In genomic region chr10:80751188-80751832, GRCm38 (mm10) we compare ENCODE assay signal across 8 mouse cellular contexts. TPM values are rescaled to one million over a fixed set of nuclear protein-coding genes. Genes with fewer than 3 reads are reported as not detected.
DNase-seq lines count a peak whose midpoint lies in the region; ATAC-seq and TF ChIP-seq lines count a peak whose summit lies in the region.

No protein-coding gene starts in this region.

- no peak for TF ChIP-seq EP300 in ES-Bruce4 (IDR thresholded peaks at IDR 0.05; ENCODE audit: insufficient read depth, low read depth, low read length)

- under 1% methylated on average over 16 of the region's 16 CpGs for WGBS in heart, embryonic 13.5 days
- 7% methylated on average over 16 of the region's 16 CpGs for WGBS in kidney, embryonic 15.5 days
- under 1% methylated on average over 16 of the region's 16 CpGs for WGBS in lung, adult 2 months
- whole genome bisulfite sequencing in neural tube, embryonic 13.5 days = 14% methylated on average over 16 of the region's 16 CpGs

- H3K27me3 ChIP-seq in ES-Bruce4 (ENCODE audit: control insufficient read depth, insufficient read depth, low read length, poor library complexity, severe bottlenecking) = no peaks in the 10 kb centered on the region
- no peaks in the 10 kb centered on the region for H3K27me3 ChIP-seq in heart, embryonic 13.5 days (replicated peaks)
- H3K27me3 ChIP-seq in kidney, embryonic 15.5 days = no peaks in the 10 kb centered on the region
- H3K27me3 ChIP-seq in neural tube, embryonic 13.5 days = peaks cover 4% of the 10 kb centered on the region; the same call in 1 of the 2 replicates

- H3K9me3 ChIP-seq in ES-Bruce4 (replicated peaks; ENCODE audit: control insufficient read depth, insufficient read depth, low read length, poor library complexity, severe bottlenecking) = no peaks in the 10 kb centered on the region
- H3K9me3 ChIP-seq in heart, embryonic 13.5 days = no peaks in the 10 kb centered on the region
- no peaks in the 10 kb centered on the region for H3K9me3 ChIP-seq in kidney, embryonic 15.5 days (replicated peaks)
- H3K9me3 ChIP-seq in neural tube, embryonic 13.5 days = no peaks in the 10 kb centered on the region

- H3K4me2 ChIP-seq in heart, embryonic 13.5 days = peak overlapping the region; percentile 77
- H3K4me2 ChIP-seq in kidney, embryonic 15.5 days = peak overlapping the region; percentile 57
- peak overlapping the region; percentile 44 for H3K4me2 ChIP-seq in neural tube, embryonic 13.5 days

- H3K4me1 ChIP-seq in ES-Bruce4 (ENCODE audit: control insufficient read depth, insufficient read depth, low read length) = no peaks in the 10 kb centered on the region
- peaks cover 49% of the 10 kb centered on the region for H3K4me1 ChIP-seq in heart, embryonic 13.5 days
- H3K4me1 ChIP-seq in kidney, embryonic 15.5 days = peaks cover 38% of the 10 kb centered on the region
- H3K4me1 ChIP-seq in lung, adult 2 months (ENCODE audit: control insufficient read depth, insufficient read depth, low read length) = peaks cover 10% of the 10 kb centered on the region
- peaks cover 26% of the 10 kb centered on the region for H3K4me1 ChIP-seq in neural tube, embryonic 13.5 days (replicated peaks)

- peak overlapping the region; percentile 32 for H3K9ac ChIP-seq in ES-Bruce4 (ENCODE audit: low read depth, poor library complexity, severe bottlenecking)
- peak overlapping the region; percentile 84 for H3K9ac ChIP-seq in heart, embryonic 13.5 days
- H3K9ac ChIP-seq in kidney, embryonic 15.5 days = no peak overlapping the region
- peak overlapping the region; percentile 48; the same call in 1 of the 2 replicates for H3K9ac ChIP-seq in neural tube, embryonic 13.5 days

- peak; percentile 37; the same call in 1 of the 2 replicates for ATAC-seq in heart, embryonic 13.5 days (ENCODE audit: extremely low read depth, insufficient number of reproducible peaks, low FRiP score, low TSS enrichment)
- ATAC-seq in kidney, embryonic 15.5 days (replicated peaks; ENCODE audit: low FRiP score) = no peak
- ATAC-seq in neural tube, embryonic 13.5 days (ENCODE audit: low read depth) = no peak
- ATAC-seq in erythroid progenitor cell, adult 5-6 weeks (replicated peaks; ENCODE audit: low FRiP score, poor library complexity, severe bottlenecking) = no peak

- H3K4me3 ChIP-seq in ES-Bruce4 (ENCODE audit: low read depth, low read length) = peak overlapping the region; percentile 67
- H3K4me3 ChIP-seq in heart, embryonic 13.5 days = peak overlapping the region; percentile 51
- H3K4me3 ChIP-seq in kidney, embryonic 15.5 days (replicated peaks) = peak overlapping the region; percentile 26
- peak overlapping the region; percentile 6 for H3K4me3 ChIP-seq in lung, adult 2 months (replicated peaks; ENCODE audit: extremely low read depth, low read depth, low read length)
- peak overlapping the region; percentile 13 for H3K4me3 ChIP-seq in neural tube, embryonic 13.5 days

- no peaks in the 10 kb centered on the region for H3K36me3 ChIP-seq in ES-Bruce4 (ENCODE audit: control insufficient read depth, insufficient read depth, low read length, poor library complexity, severe bottlenecking)
- no peaks in the 10 kb centered on the region for H3K36me3 ChIP-seq in heart, embryonic 13.5 days
- H3K36me3 ChIP-seq in kidney, embryonic 15.5 days = no peaks in the 10 kb centered on the region
- no peaks in the 10 kb centered on the region for H3K36me3 ChIP-seq in neural tube, embryonic 13.5 days

- no peak for TF ChIP-seq POLR2A in ES-Bruce4 (IDR thresholded peaks at IDR 0.05; ENCODE audit: insufficient read depth, low read length)
- peak; percentile 36; the same call in 1 of the 2 replicates for TF ChIP-seq POLR2A in lung, adult 2 months (IDR thresholded peaks at IDR 0.05; ENCODE audit: borderline replicate concordance, extremely low read depth, low read depth, low read length)

- peak; percentile 6 for TF ChIP-seq CTCF in ES-Bruce4 (IDR thresholded peaks at IDR 0.05; ENCODE audit: low read depth, low read length)
- TF ChIP-seq CTCF in lung, adult 2 months (IDR thresholded peaks at IDR 0.05; ENCODE audit: insufficient read depth, low read length) = peak; percentile 28; the same call in 1 of the 2 replicates

- DNase-seq in adipocyte (ENCODE audit: low spot score) = peak; percentile 75
- DNase-seq in fibroblast of lung, adult 2 months (ENCODE audit: low read depth) = peak; percentile 93
- peak; percentile 62 for DNase-seq in lung, adult 2 months

- H3K27ac ChIP-seq in ES-Bruce4 (ENCODE audit: insufficient read depth, low read length) = peak overlapping the region; percentile 0; the same call in 1 of the 2 replicates
- H3K27ac ChIP-seq in heart, embryonic 13.5 days (replicated peaks) = peak overlapping the region; percentile 99
- peak overlapping the region; percentile 78 for H3K27ac ChIP-seq in kidney, embryonic 15.5 days
- H3K27ac ChIP-seq in neural tube, embryonic 13.5 days (replicated peaks) = 0 out of 2 replicates have a peak overlapping the region, but pooled peaks have one; percentile 42

RNA-seq across cellular contexts. Expression of gene Dot1l, which starts 3.7 kb away (rescaled TPM):
- polyA plus RNA-seq in ES-Bruce4 (2011; ENCODE audit: insufficient read depth, insufficient read length, low read depth, missing spikeins) = 42.6 and 48.3 TPM in 2 replicates
- polyA plus RNA-seq in heart, embryonic 13.5 days (2015; fragmentation: Nextera tagmentation; extraction: Ambion mirVana) = 17.9 and 19.1 TPM in 2 replicates
- 17.3 and 21.8 TPM in 2 replicates for polyA plus RNA-seq in kidney, embryonic 15.5 days (2015; fragmentation: Nextera tagmentation; extraction: Ambion mirVana)
- 29.9 and 43.0 TPM in 2 replicates for polyA plus RNA-seq in lung, adult 2 months (2012; rRNA removed)
- polyA plus RNA-seq in neural tube, embryonic 13.5 days (2015; fragmentation: Nextera tagmentation; extraction: Ambion mirVana) = 16.4 and 19.5 TPM in 2 replicates
- total RNA-seq in erythroid progenitor cell, adult 5-6 weeks (2015; ENCODE audit: low replicate concordance) = 69.6 and 105 TPM in 2 replicates
- 51.7 and 61.7 TPM in 2 replicates for total RNA-seq in erythroid progenitor cell, adult 5-6 weeks (2017; ENCODE audit: low replicate concordance)

RNA-seq across cellular contexts. Expression of gene Ap3d1, which starts 9.2 kb away (rescaled TPM):
- polyA plus RNA-seq in ES-Bruce4 (2011; ENCODE audit: insufficient read depth, insufficient read length, low read depth, missing spikeins) = 53.8 and 55.2 TPM in 2 replicates
- polyA plus RNA-seq in heart, embryonic 13.5 days (2015; fragmentation: Nextera tagmentation; extraction: Ambion mirVana) = 44.0 and 46.4 TPM in 2 replicates
- polyA plus RNA-seq in kidney, embryonic 15.5 days (2015; fragmentation: Nextera tagmentation; extraction: Ambion mirVana) = 68.1 and 70.9 TPM in 2 replicates
- polyA plus RNA-seq in lung, adult 2 months (2012; rRNA removed) = 111 and 136 TPM in 2 replicates
- polyA plus RNA-seq in neural tube, embryonic 13.5 days (2015; fragmentation: Nextera tagmentation; extraction: Ambion mirVana) = 106 and 114 TPM in 2 replicates
- total RNA-seq in erythroid progenitor cell, adult 5-6 weeks (2015; ENCODE audit: low replicate concordance) = 42.8 and 69.6 TPM in 2 replicates
- total RNA-seq in erythroid progenitor cell, adult 5-6 weeks (2017; ENCODE audit: low replicate concordance) = 66.0 and 111 TPM in 2 replicates

RNA-seq across cellular contexts. Expression of gene Sf3a2, which starts 46.7 kb away (rescaled TPM):
- 90.1 and 100 TPM in 2 replicates for polyA plus RNA-seq in ES-Bruce4 (2011; ENCODE audit: insufficient read depth, insufficient read length, low read depth, missing spikeins)
- 46.3 and 53.4 TPM in 2 replicates for polyA plus RNA-seq in heart, embryonic 13.5 days (2015; fragmentation: Nextera tagmentation; extraction: Ambion mirVana)
- polyA plus RNA-seq in kidney, embryonic 15.5 days (2015; fragmentation: Nextera tagmentation; extraction: Ambion mirVana) = 78.2 and 92.6 TPM in 2 replicates
- polyA plus RNA-seq in lung, adult 2 months (2012; rRNA removed) = 35.7 and 38.7 TPM in 2 replicates
- polyA plus RNA-seq in neural tube, embryonic 13.5 days (2015; fragmentation: Nextera tagmentation; extraction: Ambion mirVana) = 67.5 and 71.0 TPM in 2 replicates
- total RNA-seq in erythroid progenitor cell, adult 5-6 weeks (2015; ENCODE audit: low replicate concordance) = 34.2 and 48.6 TPM in 2 replicates
- total RNA-seq in erythroid progenitor cell, adult 5-6 weeks (2017; ENCODE audit: low replicate concordance) = 16.8 and 18.1 TPM in 2 replicates

RNA-seq across cellular contexts. Expression of gene Plekhj1, which starts 47.1 kb away (rescaled TPM):
- polyA plus RNA-seq in ES-Bruce4 (2011; ENCODE audit: insufficient read depth, insufficient read length, low read depth, missing spikeins) = 73.5 and 81.6 TPM in 2 replicates
- 79.6 and 86.5 TPM in 2 replicates for polyA plus RNA-seq in heart, embryonic 13.5 days (2015; fragmentation: Nextera tagmentation; extraction: Ambion mirVana)
- polyA plus RNA-seq in kidney, embryonic 15.5 days (2015; fragmentation: Nextera tagmentation; extraction: Ambion mirVana) = 126 and 130 TPM in 2 replicates
- polyA plus RNA-seq in lung, adult 2 months (2012; rRNA removed) = 51.2 and 58.8 TPM in 2 replicates
- polyA plus RNA-seq in neural tube, embryonic 13.5 days (2015; fragmentation: Nextera tagmentation; extraction: Ambion mirVana) = 128 and 137 TPM in 2 replicates
- 71.0 and 81.7 TPM in 2 replicates for total RNA-seq in erythroid progenitor cell, adult 5-6 weeks (2015; ENCODE audit: low replicate concordance)
- 18.9 and 38.1 TPM in 2 replicates for total RNA-seq in erythroid progenitor cell, adult 5-6 weeks (2017; ENCODE audit: low replicate concordance)

RNA-seq across cellular contexts. Expression of gene Izumo4, which starts 49.3 kb away (rescaled TPM):
- polyA plus RNA-seq in ES-Bruce4 (2011; ENCODE audit: insufficient read depth, insufficient read length, low read depth, missing spikeins) = 7.2 and 9.6 TPM in 2 replicates
- polyA plus RNA-seq in heart, embryonic 13.5 days (2015; fragmentation: Nextera tagmentation; extraction: Ambion mirVana) = 12.7 and 13.5 TPM in 2 replicates
- 22.8 and 26.2 TPM in 2 replicates for polyA plus RNA-seq in kidney, embryonic 15.5 days (2015; fragmentation: Nextera tagmentation; extraction: Ambion mirVana)
- 61.9 and 70.8 TPM in 2 replicates for polyA plus RNA-seq in lung, adult 2 months (2012; rRNA removed)
- 37.2 and 39.1 TPM in 2 replicates for polyA plus RNA-seq in neural tube, embryonic 13.5 days (2015; fragmentation: Nextera tagmentation; extraction: Ambion mirVana)
- total RNA-seq in erythroid progenitor cell, adult 5-6 weeks (2015; ENCODE audit: low replicate concordance) = 21.4 and 36.4 TPM in 2 replicates
- total RNA-seq in erythroid progenitor cell, adult 5-6 weeks (2017; ENCODE audit: low replicate concordance) = 3.3 and 3.8 TPM in 2 replicates

Comparison
In these comparisons a context has a peak if more than half of its experiments do, and no peak if none do; other contexts are left out.
1. H3K27ac ChIP-seq: peak in every context shown above with its lines; median percentile 99 in heart, embryonic 13.5 days; 78 in kidney, embryonic 15.5 days; 42 in neural tube, embryonic 13.5 days; 0 in ES-Bruce4.
2. H3K4me3 ChIP-seq: peak in every context shown above with its lines; median percentile 67 in ES-Bruce4; 51 in heart, embryonic 13.5 days; 26 in kidney, embryonic 15.5 days; 13 in neural tube, embryonic 13.5 days; 6 in lung, adult 2 months.